8 mouse cellular contexts compared by ENCODE assay signal in the genomic region with DNA sequence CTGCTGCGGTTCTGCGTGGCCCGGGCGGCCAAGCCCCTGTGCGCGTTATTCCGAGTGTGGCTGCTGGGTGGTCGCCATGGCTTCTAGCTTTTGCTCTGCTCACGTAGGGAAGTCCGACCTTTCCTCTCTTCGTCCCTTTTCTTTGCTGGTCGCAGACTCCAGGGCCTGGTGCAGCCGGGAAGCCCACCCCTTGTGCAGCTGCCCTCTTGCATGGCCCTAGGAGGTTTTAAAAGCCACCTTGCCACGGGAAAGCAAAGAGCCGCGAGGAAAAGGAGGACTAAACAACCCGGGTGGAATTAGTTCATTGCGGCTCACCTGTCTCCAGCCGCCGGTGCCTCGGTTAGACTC. TPM values are rescaled to one million over a fixed set of nuclear protein-coding genes. Genes with fewer than 3 reads are reported as not detected.
DNase-seq lines count a peak whose midpoint lies in the region; ATAC-seq and TF ChIP-seq lines count a peak whose summit lies in the region.
"Not testable (repeated sequence)": the region's sequence is repeated elsewhere in the genome, so short reads cannot be mapped to it uniquely, and the experiment has no call there.

No protein-coding gene starts in this region.

- H3K36me3 ChIP-seq in forebrain, embryonic 13.5 days (ENCODE audit: poor library complexity, severe bottlenecking); liver, embryonic 14.5 days (replicated peaks; ENCODE audit: control insufficient read depth, insufficient read depth, low read depth); midbrain, postnatal 0 days (ENCODE audit: insufficient read depth, low read length): not testable (repeated sequence)

- H3K4me3 ChIP-seq in forebrain, embryonic 13.5 days = peak overlapping the region; percentile 24
- H3K4me3 ChIP-seq in liver, embryonic 14.5 days (ENCODE audit: insufficient read depth in 1 of 2, low read depth in 2 of 2, low read length in 2 of 2) = peak overlapping the region; percentile 10 to 28; a peak in 3 of 4 replicates
- H3K4me3 ChIP-seq in midbrain, postnatal 0 days (ENCODE audit: low read depth, low read length) = peak overlapping the region; percentile 25

- DNase-seq in B cell, adult 2 months = peak; percentile 17 to 28
- peak; percentile 37 to 46 for DNase-seq in cerebellum, postnatal 25 days
- peak; percentile 19 to 24 for DNase-seq in heart, postnatal 10 days
- peak; percentile 26 for DNase-seq in kidney, postnatal 10 days
- not testable (repeated sequence) for DNase-seq in liver, embryonic 14.5 days (ENCODE audit: low read depth in 3 of 3, low spot score in 3 of 3); midbrain, postnatal 0 days (ENCODE audit: low spot score)
- peak; percentile 23 to 33 for DNase-seq in spleen, postnatal 10 days (ENCODE audit: low spot score in 2 of 2)

- not testable (repeated sequence) for TF ChIP-seq CTCF in liver, embryonic 14.5 days (IDR thresholded peaks at IDR 0.05; ENCODE audit: low read depth); midbrain, postnatal 0 days (IDR thresholded peaks at IDR 0.05)

- not testable (repeated sequence) for H3K4me1 ChIP-seq in forebrain, embryonic 13.5 days; liver, embryonic 14.5 days (replicated peaks; ENCODE audit: control insufficient read depth in 2 of 2, insufficient read depth in 2 of 2, low read length in 1 of 2); midbrain, postnatal 0 days (ENCODE audit: insufficient read depth, low read length)

- not testable (repeated sequence) for H3K27ac ChIP-seq in forebrain, embryonic 13.5 days; liver, embryonic 14.5 days; midbrain, postnatal 0 days (ENCODE audit: low read depth, low read length)

- H3K27me3 ChIP-seq in forebrain, embryonic 13.5 days; liver, embryonic 14.5 days (ENCODE audit: control insufficient read depth, insufficient read depth, low read length); midbrain, postnatal 0 days (ENCODE audit: insufficient read depth, low read length): not testable (repeated sequence)

- not testable (repeated sequence) for H3K9ac ChIP-seq in forebrain, embryonic 13.5 days; liver, embryonic 14.5 days (replicated peaks); midbrain, postnatal 0 days (replicated peaks; ENCODE audit: low read length, poor library complexity, severe bottlenecking)

- TF ChIP-seq EP300 in liver, embryonic 14.5 days (IDR thresholded peaks at IDR 0.05; ENCODE audit: low read depth) = not testable (repeated sequence)

- H3K4me2 ChIP-seq in forebrain, embryonic 13.5 days = peak overlapping the region; percentile 49
- peak overlapping the region; percentile 55 for H3K4me2 ChIP-seq in liver, embryonic 14.5 days (ENCODE audit: low read depth)
- H3K4me2 ChIP-seq in midbrain, postnatal 0 days (ENCODE audit: low read depth, low read length, poor library complexity, severe bottlenecking) = peak overlapping the region; percentile 46

- WGBS in forebrain, embryonic 13.5 days = 18% methylated on average over 15 of the region's 21 CpGs
- 8% methylated on average over 14 of the region's 21 CpGs for WGBS in liver, embryonic 14.5 days (ENCODE audit: insufficient replicate concordance)
- WGBS in midbrain, postnatal 0 days = 27% methylated on average over 11 of the region's 21 CpGs

- ATAC-seq in forebrain, embryonic 13.5 days; liver, embryonic 14.5 days (ENCODE audit: insufficient read depth): not testable (repeated sequence)
- ATAC-seq in midbrain, postnatal 0 days (ENCODE audit: low FRiP score) = peak; percentile 47; the same call in 1 of the 2 replicates

- H3K9me3 ChIP-seq in forebrain, embryonic 13.5 days (replicated peaks); liver, embryonic 14.5 days (ENCODE audit: control insufficient read depth, low read length); midbrain, postnatal 0 days (ENCODE audit: low read length): not testable (repeated sequence)

- intact Hi-C loops in heart, postnatal 10 days (cut with DNase I) = not testable (repeated sequence)

RNA-seq across cellular contexts. Expression of a gene that starts 6.3 kb away (rescaled TPM):
- 24.8 and 28.1 TPM in 2 replicates for polyA plus RNA-seq in forebrain, embryonic 13.5 days (2015; fragmentation: Nextera tagmentation; extraction: Ambion mirVana)
- 10 to 100 TPM; 53.0 to 56.1 TPM for total RNA-seq in heart, postnatal 10 days (2021)
- polyA plus RNA-seq in liver, embryonic 14.5 days (2012; rRNA removed) = 9.9 and 11.3 TPM in 2 replicates
- polyA plus RNA-seq in liver, embryonic 14.5 days (2014; fragmentation: Nextera tagmentation; extraction: Ambion mirVana) = 10.2 and 10.9 TPM in 2 replicates
- 12.4 and 25.7 TPM in 2 replicates for total RNA-seq in midbrain, postnatal 0 days (2014; rRNA removed)
- 6.9 and 8.7 TPM in 2 replicates for polyA plus RNA-seq in midbrain, postnatal 0 days (2015; fragmentation: Nextera tagmentation; extraction: Ambion mirVana)

RNA-seq across cellular contexts. Expression of a gene that starts 25.2 kb away (rescaled TPM):
- polyA plus RNA-seq in forebrain, embryonic 13.5 days (2015; fragmentation: Nextera tagmentation; extraction: Ambion mirVana) = not detected in 2 replicates
- total RNA-seq in heart, postnatal 10 days (2021) = not detected
- not detected in 2 replicates for polyA plus RNA-seq in liver, embryonic 14.5 days (2012; rRNA removed)
- not detected in 2 replicates for polyA plus RNA-seq in liver, embryonic 14.5 days (2014; fragmentation: Nextera tagmentation; extraction: Ambion mirVana)
- total RNA-seq in midbrain, postnatal 0 days (2014; rRNA removed) = not detected in 2 replicates
- not detected in 2 replicates for polyA plus RNA-seq in midbrain, postnatal 0 days (2015; fragmentation: Nextera tagmentation; extraction: Ambion mirVana)
